Mouse (Mus musculus) MEL (cell line): ENCODE measurements around the gene Cxcl3.
A peak's percentile ranks its signal among the peaks of the same experiment; 100 is the strongest.

ENCODE experiments used
- CTCF ChIP-seq, 3 experiments: IDR thresholded peaks in 2 of 3; conservative IDR thresholded peaks in 1 of 3; 2 replicates each; pipeline ENCODE4 v1.5.1; 2011 to 2012; ENCODE audit warnings: low read length in 3 of 3, low read depth in 2 of 3, mild to moderate bottlenecking in 2 of 3, improper control_type of control experiment in 1 of 3, inconsistent platforms in 1 of 3, mixed read lengths in 1 of 3, moderate library complexity in 1 of 3; ENCODE audit not compliant: control insufficient read depth in 1 of 3, insufficient read depth in 1 of 3, poor library complexity in 1 of 3, severe bottlenecking in 1 of 3
- EP300 ChIP-seq, 2 experiments: IDR thresholded peaks; 2 replicates each; pipeline ENCODE4 v1.6.1; 2011; ENCODE audit warnings: improper control_type of control experiment in 2 of 2, low read length in 2 of 2, low read depth in 1 of 2, mild to moderate bottlenecking in 1 of 2
- ETS1 ChIP-seq: IDR thresholded peaks from 2 replicates; pipeline ENCODE4 v1.6.1; 2012; ENCODE audit warnings: low read depth, mild to moderate bottlenecking, inconsistent platforms, low read length, improper control_type of control experiment, moderate library complexity
- MXI1 ChIP-seq: IDR thresholded peaks from 2 replicates; pipeline ENCODE4 v1.6.1; 2011; ENCODE audit warnings: mild to moderate bottlenecking, low read depth, low read length, improper control_type of control experiment
- MYC ChIP-seq: IDR thresholded peaks from 2 replicates; pipeline ENCODE4 v1.6.1; 2011; ENCODE audit warnings: low read depth, mild to moderate bottlenecking, low read length, improper control_type of control experiment, moderate library complexity
- POLR2A ChIP-seq, 2 experiments: IDR thresholded peaks; 2 replicates each; pipeline ENCODE4 v1.6.1; 2011 to 2012; ENCODE audit warnings: low read length in 2 of 2, mild to moderate bottlenecking in 2 of 2, control low read depth in 1 of 2, improper control_type of control experiment in 1 of 2, low read depth in 1 of 2, moderate library complexity in 1 of 2; ENCODE audit not compliant: control insufficient read depth in 1 of 2, insufficient read depth in 1 of 2, poor library complexity in 1 of 2
- POLR2AphosphoS2 ChIP-seq: IDR thresholded peaks from 2 replicates; pipeline ENCODE4 v1.6.1; 2011; ENCODE audit warnings: low read length, improper control_type of control experiment
- POLR2AphosphoS5 ChIP-seq: IDR thresholded peaks from 2 replicates; pipeline ENCODE4 v1.6.1; 2012; ENCODE audit warnings: low read depth, borderline replicate concordance, mild to moderate bottlenecking, inconsistent platforms, low read length, moderate library complexity, mixed read lengths
- TCF12 ChIP-seq: IDR thresholded peaks from 2 replicates; pipeline ENCODE4 v1.6.1; 2014; ENCODE audit warnings: low read depth, mild to moderate bottlenecking, inconsistent platforms, low read length, improper control_type of control experiment, moderate library complexity
- USF1 ChIP-seq: IDR thresholded peaks from 2 replicates; pipeline ENCODE4 v1.6.1; 2014; ENCODE audit warnings: low read depth, mild to moderate bottlenecking, inconsistent platforms, low read length, improper control_type of control experiment, moderate library complexity
- ZC3H11A ChIP-seq: IDR thresholded peaks from 2 replicates; pipeline ENCODE4 v1.6.1; 2012; ENCODE audit warnings: low read depth, mild to moderate bottlenecking, inconsistent platforms, low read length, improper control_type of control experiment
- ZNF384 ChIP-seq: IDR thresholded peaks from 2 replicates; pipeline ENCODE4 v1.6.1; 2012; ENCODE audit warnings: low read depth, mild to moderate bottlenecking, inconsistent platforms, low read length, improper control_type of control experiment

GRCm38 (mm10) chr5:90788114-90788513 is 2.2 kb downstream of the Cxcl3 start:
- no peak for TF ChIP-seq POLR2A (IDR thresholded peaks at IDR 0.05; ENCODE audit: control insufficient read depth in 1 of 2, insufficient read depth in 1 of 2, low read depth in 1 of 2, low read length in 2 of 2, poor library complexity in 1 of 2)
- no peak for TF ChIP-seq POLR2AphosphoS2
- TF ChIP-seq CTCF (IDR thresholded peaks at IDR 0.05 in 2 of 3, conservative IDR thresholded peaks at IDR 0.05 in 1 of 3; ENCODE audit: control insufficient read depth in 1 of 3, insufficient read depth in 1 of 3, low read depth in 2 of 3, low read length in 3 of 3, poor library complexity in 1 of 3, severe bottlenecking in 1 of 3), result peak; percentile 47 to 80 (median 73)
- peak; percentile 85 for TF ChIP-seq ZC3H11A
- no peak for TF ChIP-seq TCF12
- TF ChIP-seq ETS1, result no peak
- no peak for TF ChIP-seq EP300 (IDR thresholded peaks at IDR 0.05; ENCODE audit: low read depth in 1 of 2, low read length in 2 of 2)
- TF ChIP-seq ZNF384, result no peak
- no peak for TF ChIP-seq POLR2AphosphoS5
- TF ChIP-seq USF1, result no peak
- no peak for TF ChIP-seq MYC
- TF ChIP-seq MXI1, result no peak
